Mouse (Mus musculus) ES-CJ7 (cell line): ENCODE data around the gene Cercam.
"Not testable (repeated sequence)": the region's sequence is repeated elsewhere in the genome, so short reads cannot be mapped to it uniquely, and the experiment has no call there.

Source experiments
- DNase-seq: peaks from one replicate; pipeline ENCODE4 v3.0.0; 2011; ENCODE audit warnings: low read depth, low spot score

Gene Cercam

GRCm38 (mm10) chr2:29897366-29897765, 28.4 kb downstream of the Cercam start:
- no peak for DNase-seq

GRCm38 (mm10) chr2:29898081-29898480, 29.1 kb downstream of the Cercam start:
- DNase-seq = no peak

GRCm38 (mm10) chr2:29902194-29902593, 33.2 kb downstream of the Cercam start:
- DNase-seq = no peak

- DNase-seq = not testable (repeated sequence)
Measured at GRCm38 (mm10) chr2:29908171-29908570, 39.2 kb downstream of the Cercam start.

DNA sequence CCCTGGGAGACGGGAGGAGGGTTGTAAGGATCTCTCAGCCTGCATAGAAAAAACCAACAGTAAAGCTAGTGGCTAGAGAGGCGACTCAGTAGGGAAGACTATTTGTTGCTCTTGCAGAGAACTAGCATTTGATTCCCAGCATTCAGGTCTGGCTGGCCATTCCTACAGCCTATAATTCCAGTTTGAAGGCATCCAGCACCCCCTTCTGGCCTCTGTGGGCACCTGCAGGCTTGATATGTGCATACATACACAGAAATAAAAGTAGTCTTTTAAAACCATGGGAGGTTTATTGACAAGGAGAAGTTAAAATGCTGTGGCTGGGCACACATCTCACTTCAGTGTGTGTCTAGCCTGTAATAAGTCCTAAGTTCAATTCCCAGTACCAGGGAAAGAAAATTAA, 41.1 kb downstream of the Cercam start:
- peak; percentile 63 for DNase-seq

DNA sequence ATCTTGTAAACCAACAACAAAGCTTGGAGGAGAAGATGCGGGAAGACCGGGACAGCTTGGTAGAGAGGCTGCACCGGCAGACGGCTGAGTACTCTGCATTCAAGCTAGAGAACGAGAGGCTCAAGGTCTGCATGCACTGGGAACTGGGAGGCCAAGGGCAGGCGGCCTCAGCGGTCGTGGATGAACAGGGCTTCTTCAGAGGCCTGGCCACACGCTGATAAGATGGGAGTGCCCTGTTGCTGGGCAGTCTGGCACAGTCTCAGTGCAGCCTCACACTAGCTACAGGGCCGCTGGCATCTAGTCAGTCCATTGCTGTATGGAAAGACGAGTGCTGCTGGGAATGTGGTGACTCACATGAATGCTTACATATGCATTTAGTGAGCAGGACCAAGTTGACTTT, 48.7 kb downstream of the Cercam start:
- DNase-seq = no peak

DNA sequence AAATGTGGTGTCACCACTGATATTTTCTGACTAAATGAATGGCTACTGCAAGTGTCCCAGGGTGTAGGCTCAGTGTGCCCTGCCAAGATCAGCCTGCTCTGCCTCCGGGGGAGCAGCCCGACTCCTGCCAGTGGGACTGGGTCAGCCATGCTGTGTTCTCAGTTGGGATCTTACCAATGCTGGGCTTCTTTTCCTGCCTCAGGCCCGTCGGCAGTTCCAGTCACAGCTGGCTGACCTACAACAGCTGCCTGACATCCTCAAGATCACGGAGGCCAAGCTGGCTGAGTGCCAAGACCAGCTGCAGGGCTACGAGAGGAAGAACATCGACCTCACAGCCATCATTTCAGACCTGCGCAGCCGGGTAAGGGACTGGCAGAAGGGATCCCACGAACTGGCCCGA, 53.0 kb downstream of the Cercam start:
- peak; percentile 42 for DNase-seq

GRCm38 (mm10) chr2:29926542-29926941, 57.6 kb downstream of the Cercam start:
- no peak for DNase-seq

DNA sequence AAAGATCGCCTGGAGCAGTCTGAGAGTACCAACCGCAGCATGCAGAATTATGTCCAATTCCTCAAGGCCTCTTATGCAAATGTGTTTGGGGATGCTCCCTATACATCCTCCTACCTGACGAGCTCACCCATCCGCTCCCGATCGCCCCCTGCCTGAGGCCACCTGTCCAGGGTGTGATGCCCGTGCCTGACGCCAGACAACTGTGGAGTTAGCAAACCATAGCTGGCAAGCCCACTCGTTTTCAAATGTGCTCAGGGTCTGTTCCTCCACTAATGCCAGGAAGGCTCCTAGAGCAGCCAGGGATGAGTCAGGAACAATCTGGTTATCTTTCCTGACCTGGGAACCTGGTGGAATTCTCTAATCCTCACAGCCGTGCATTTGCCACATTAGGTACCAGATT, 61.5 kb downstream of the Cercam start:
- peak; percentile 44 for DNase-seq

- no peak for DNase-seq
Measured at GRCm38 (mm10) chr2:29931194-29931593, 62.2 kb downstream of the Cercam start.
